Mouse (Mus musculus): ENCODE results near the gene Lbhd1. TPM values are rescaled to one million over a fixed set of nuclear protein-coding genes. Genes with fewer than 3 reads are reported as not detected.

The Lbhd1 gene
- polyA plus RNA-seq, 1 experiment from 2014 or later, result 133 TPM

DNA sequence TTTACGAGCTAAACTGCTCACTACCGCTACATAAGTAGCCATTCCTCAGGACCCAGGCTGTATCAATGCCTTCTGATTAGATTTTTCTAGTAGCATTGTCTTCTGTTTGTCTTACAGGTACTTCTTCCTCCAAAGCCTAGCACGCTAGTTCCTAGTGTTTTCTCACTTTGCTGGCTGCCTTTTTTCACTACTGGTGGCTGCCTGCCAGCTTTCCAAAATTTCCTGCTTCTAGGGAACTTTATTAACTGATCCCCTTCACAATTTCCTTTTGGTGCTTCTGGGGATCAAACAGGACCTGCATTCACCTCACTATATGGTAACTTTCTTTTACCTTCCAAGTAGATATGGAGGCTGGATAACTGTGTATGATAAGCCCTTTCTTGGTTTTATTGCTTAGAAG is 15.5 kb downstream of the Lbhd1 start:
- Histone ChIP-seq H3K4me1 (peaks cover 41% of the 10 kb centered on the region), H3K27ac (replicated peaks) (no peak overlapping the region), H3K36me3 (peaks cover 73% of the 10 kb centered on the region), H3K4me3 (peak overlapping the region; percentile 95), H3K27me3 (ENCODE audit: low read depth, poor library complexity, severe bottlenecking) (no peaks in the 10 kb centered on the region), H3K9me3 (replicated peaks) (no peaks in the 10 kb centered on the region)
- no peak for DNase-seq (ENCODE audit: low spot score)
- WGBS, result 72% methylated on average over 3 of the region's 3 CpGs

DNA sequence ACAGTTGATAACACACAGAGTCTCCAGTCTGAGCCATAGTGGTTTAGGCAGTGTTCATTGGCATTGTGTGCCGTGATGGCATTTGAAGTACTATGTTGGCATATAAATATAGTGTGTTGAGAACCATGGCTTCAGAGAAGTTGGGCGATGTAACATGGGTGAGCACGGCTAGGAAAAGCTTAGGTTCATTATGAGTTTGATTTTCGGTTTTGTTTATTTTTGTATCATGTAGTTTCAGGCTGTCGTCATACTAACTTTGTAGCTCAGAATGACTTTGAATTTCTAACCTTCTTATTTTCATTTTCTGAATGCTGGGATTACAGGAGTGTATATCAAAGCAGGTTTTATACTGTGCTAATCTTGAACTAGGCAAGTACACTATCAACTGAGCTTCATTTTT is 19.9 kb downstream of the Lbhd1 start:
- Histone ChIP-seq H3K27me3 (ENCODE audit: low read depth, poor library complexity, severe bottlenecking) (no peaks in the 10 kb centered on the region), H3K4me3 (no peak overlapping the region), H3K4me1 (peaks cover 15% of the 10 kb centered on the region), H3K36me3 (peaks cover 86% of the 10 kb centered on the region), H3K9me3 (replicated peaks) (no peaks in the 10 kb centered on the region), H3K27ac (replicated peaks) (no peak overlapping the region)
- no peak for DNase-seq (ENCODE audit: low spot score)
- 96% methylated on average over 5 of the region's 5 CpGs for WGBS

DNA sequence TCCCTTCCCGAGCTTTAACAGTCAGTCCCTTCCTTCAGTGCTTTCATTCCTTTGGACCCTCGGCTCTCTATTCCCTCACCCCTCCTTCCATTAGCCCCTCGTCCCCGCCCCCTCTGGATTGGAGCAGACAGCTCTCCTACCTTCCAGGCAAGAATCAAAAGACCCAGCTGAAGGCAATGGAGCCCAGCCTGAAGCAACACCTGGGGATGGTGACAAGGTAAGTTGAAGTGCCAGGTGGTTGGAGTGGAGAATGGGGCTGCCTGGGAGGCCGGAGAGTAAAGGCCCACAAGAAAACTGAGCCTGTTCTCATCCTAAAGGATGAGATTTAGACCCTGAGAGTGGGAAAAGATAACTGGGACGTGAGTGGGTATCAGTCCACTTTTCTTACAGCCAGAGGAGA is 25.0 kb downstream of the Lbhd1 start:
- no peaks in the 10 kb centered on the region for H3K9me3 ChIP-seq (replicated peaks)
- no peak overlapping the region for H3K27ac ChIP-seq (replicated peaks)
- WGBS, result 90% methylated on average over 6 of the region's 6 CpGs
- H3K27me3 ChIP-seq (ENCODE audit: low read depth, poor library complexity, severe bottlenecking), result no peaks in the 10 kb centered on the region
- peaks cover 99% of the 10 kb centered on the region for H3K36me3 ChIP-seq
- DNase-seq (ENCODE audit: low spot score), result no peak
- no peak overlapping the region for H3K4me3 ChIP-seq
- H3K4me1 ChIP-seq, result no peaks in the 10 kb centered on the region

DNA sequence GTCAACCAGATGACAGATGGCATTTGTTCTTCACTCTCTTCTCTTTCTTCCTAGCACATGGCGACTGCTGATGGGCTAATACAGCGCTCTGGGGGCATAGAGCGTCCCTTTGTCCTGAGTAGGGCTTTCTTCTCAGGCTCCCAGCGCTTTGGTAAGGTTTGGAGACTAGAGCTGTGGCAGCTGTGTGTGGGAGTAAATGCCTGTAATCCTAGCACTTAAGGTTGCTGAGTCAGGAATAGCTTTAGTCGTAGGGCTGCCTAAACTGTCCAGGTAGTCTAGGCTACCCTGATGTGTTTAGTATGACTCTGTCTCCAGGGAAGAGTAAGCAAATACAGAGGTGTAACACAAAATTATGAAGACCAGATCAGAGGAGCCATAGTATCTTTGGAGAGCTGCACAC is 28.3 kb downstream of the Lbhd1 start:
- Histone ChIP-seq H3K27ac (replicated peaks) (no peak overlapping the region), H3K4me1 (no peaks in the 10 kb centered on the region), H3K27me3 (ENCODE audit: low read depth, poor library complexity, severe bottlenecking) (no peaks in the 10 kb centered on the region), H3K4me3 (no peak overlapping the region), H3K9me3 (replicated peaks) (no peaks in the 10 kb centered on the region), H3K36me3 (peaks cover 100% of the 10 kb centered on the region)
- 96% methylated on average over 5 of the region's 5 CpGs for WGBS
- no peak for DNase-seq (ENCODE audit: low spot score)

DNA sequence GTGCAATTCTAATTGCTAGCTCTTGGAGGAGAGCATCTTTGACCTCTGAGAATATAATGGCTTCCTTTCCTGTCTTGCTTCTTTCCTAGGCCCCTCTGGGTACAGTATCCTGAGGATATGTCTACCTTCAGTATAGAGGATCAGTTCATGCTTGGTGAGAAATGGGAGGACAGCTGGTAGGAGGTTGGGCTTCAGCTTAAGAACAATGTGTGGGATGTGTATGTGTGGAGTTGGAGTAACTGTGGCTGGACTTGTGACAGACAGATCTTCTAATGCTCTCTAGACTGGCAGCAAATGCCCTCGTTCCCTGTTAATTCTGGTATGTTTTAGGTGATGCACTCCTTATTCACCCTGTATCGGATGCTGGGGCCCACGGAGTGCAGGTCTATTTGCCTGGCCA is 30.7 kb downstream of the Lbhd1 start:
- Histone ChIP-seq H3K4me1 (no peaks in the 10 kb centered on the region), H3K27me3 (ENCODE audit: low read depth, poor library complexity, severe bottlenecking) (no peaks in the 10 kb centered on the region), H3K9me3 (replicated peaks) (no peaks in the 10 kb centered on the region), H3K4me3 (no peak overlapping the region), H3K36me3 (peaks cover 82% of the 10 kb centered on the region), H3K27ac (replicated peaks) (no peak overlapping the region)
- 98% methylated on average over 3 of the region's 3 CpGs for WGBS
- DNase-seq (ENCODE audit: low spot score), result no peak

DNA sequence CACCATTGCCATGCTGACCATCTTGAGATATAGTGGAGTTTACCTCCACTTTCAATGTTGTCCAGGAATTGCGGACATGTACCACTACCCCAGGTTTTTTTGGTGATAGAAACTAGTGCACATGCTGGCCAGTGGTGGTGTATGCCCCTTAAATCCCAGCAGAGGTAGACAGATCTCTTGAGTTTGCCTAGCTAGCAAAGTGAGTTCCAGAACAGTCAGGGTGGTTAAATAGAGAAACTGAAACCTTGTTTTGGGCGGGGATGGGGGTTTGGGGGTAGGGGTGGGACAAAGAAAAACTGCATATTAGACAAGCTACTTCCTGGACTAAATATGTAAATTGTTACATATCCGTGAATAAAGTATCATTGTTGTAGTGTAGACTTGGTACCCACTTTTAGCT is 35.5 kb downstream of the Lbhd1 start:
- H3K36me3 ChIP-seq, result peaks cover 51% of the 10 kb centered on the region

DNA sequence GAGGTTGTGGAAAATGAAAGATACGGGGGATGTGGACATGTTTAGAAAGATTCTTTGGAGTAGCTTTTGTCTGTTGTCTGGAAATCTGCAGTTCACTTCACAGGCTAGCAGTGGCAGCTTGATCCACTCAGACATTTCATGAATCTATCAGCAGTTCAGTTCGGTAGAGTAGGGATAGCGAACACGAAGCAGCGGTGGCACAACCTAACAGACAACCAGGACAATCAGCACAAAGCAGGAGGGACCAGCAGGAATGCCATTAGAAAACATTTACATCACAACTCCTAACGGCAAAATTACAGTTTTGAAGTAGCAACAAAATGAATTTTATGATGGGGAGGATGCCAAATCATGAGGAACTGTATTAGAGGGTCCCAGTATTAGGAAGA is 36.1 kb downstream of the Lbhd1 start:
- peak overlapping the region; percentile 90 for H3K4me3 ChIP-seq
- WGBS, result 70% methylated on average over 6 of the region's 6 CpGs
- no peaks in the 10 kb centered on the region for H3K9me3 ChIP-seq (replicated peaks)
- no peaks in the 10 kb centered on the region for H3K27me3 ChIP-seq (ENCODE audit: low read depth, poor library complexity, severe bottlenecking)
- DNase-seq (ENCODE audit: low spot score), result no peak
- H3K36me3 ChIP-seq, result peaks cover 49% of the 10 kb centered on the region
- H3K27ac ChIP-seq (replicated peaks), result peak overlapping the region; percentile 91
- H3K4me1 ChIP-seq, result peaks cover 18% of the 10 kb centered on the region

More for the DNA sequence above, 35.5 kb downstream of the Lbhd1 start:
- H3K27me3 ChIP-seq (ENCODE audit: low read depth, poor library complexity, severe bottlenecking), result no peaks in the 10 kb centered on the region
- H3K4me3 ChIP-seq, result no peak overlapping the region
- peaks cover 18% of the 10 kb centered on the region for H3K4me1 ChIP-seq
- H3K9me3 ChIP-seq (replicated peaks), result no peaks in the 10 kb centered on the region
- no peak overlapping the region for H3K27ac ChIP-seq (replicated peaks)
- no peak for DNase-seq (ENCODE audit: low spot score)
- WGBS, result 94% methylated on average over 3 of the region's 3 CpGs

DNA sequence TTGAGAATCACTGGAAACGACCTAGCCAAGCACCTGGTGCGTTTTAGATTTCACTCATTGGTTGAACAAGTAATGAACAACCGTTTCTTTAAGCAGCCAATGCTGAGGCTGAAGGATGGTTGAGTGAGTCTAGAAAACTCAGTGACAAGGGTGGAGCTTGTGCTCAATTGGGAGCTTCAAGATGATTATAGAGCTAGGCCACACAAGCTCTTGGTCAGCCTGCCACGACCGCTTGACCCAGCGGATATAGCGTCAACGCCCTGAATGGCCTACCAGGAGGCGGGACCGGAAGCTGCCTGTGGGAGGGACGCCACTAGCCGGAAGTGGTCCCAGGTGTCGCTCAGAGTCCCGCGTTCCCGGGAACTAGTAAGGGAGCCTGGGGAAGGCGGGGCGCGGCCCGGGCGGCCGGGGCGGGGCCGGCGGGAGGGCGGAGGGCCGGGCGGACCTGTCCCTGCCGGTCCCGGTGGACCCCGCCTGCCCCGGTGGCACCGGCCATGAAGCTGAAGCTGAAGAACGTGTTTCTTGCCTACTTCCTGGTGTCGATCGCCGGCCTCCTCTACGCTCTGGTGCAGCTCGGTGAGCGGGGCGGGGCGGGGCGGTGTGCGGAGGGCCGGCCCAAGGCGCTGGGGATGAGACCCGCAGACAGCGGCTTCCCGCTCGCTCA is 36.7 kb downstream of the Lbhd1 start, which contains the start of gene B3gat3:
TSS of gene B3gat3 (plus strand) at position 302 of the 664 bp plus-strand sequence.
- WGBS, result 3% methylated on average over 50 of the region's 50 CpGs
- Histone ChIP-seq H3K27ac (replicated peaks) (peak within 1 kb of the TSS; percentile 91), H3K27me3 (ENCODE audit: low read depth, poor library complexity, severe bottlenecking) (no peaks in the 10 kb centered on the region), H3K4me1 (peaks cover 18% of the 10 kb centered on the region), H3K36me3 (peaks cover 45% of the 10 kb centered on the region), H3K4me3 (peak within 1 kb of the TSS; percentile 90), H3K9me3 (replicated peaks) (no peaks in the 10 kb centered on the region)
- peak; percentile 97 for DNase-seq (ENCODE audit: low spot score)

DNA sequence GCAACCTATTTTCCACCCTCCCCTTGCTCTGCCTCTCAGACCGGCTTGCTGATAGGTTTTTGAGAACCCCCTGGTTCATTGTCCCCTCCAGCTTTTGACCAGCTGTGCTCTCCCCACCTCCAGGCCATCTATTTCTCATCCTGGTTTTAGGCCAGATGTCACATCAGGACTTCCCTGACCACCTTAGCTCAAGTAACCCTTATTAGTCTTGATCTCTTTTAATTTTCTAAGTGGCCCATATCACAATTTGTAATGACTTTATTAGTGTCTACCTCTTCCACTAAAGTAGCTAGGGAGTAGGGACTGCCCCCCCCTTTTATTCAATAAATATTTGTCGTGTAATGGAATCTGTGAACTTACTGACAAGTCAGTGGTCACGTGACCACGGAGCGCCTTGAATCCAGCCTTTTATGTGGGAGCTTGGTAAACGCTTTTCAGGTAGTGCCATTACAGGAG is 37.3 kb downstream of the Lbhd1 start:
- H3K27ac ChIP-seq (replicated peaks), result peak overlapping the region; percentile 91
- H3K4me1 ChIP-seq, result peaks cover 18% of the 10 kb centered on the region
- no peaks in the 10 kb centered on the region for H3K9me3 ChIP-seq (replicated peaks)
- H3K4me3 ChIP-seq, result peak overlapping the region; percentile 90
- H3K27me3 ChIP-seq (ENCODE audit: low read depth, poor library complexity, severe bottlenecking), result no peaks in the 10 kb centered on the region
- no peak for DNase-seq (ENCODE audit: low spot score)
- H3K36me3 ChIP-seq, result peaks cover 45% of the 10 kb centered on the region
- 5% methylated on average over 6 of the region's 6 CpGs for WGBS

DNA sequence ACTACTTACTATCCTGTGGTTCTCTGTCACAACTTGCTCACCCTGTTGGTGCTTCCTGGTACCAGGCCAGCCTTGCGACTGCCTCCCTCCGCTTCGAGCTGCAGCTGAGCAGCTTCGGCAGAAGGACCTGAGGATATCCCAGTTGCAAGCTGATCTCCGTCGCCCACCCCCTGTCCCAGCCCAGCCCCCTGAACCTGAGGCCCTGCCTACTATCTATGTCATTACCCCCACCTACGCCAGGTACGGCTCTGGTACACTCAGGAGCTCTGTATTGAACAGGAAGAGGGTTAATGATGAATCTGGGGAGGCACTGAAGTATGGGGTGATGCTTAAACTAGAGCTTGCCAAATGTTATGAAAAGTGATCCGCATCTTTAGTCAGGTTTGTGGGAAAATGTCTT is 38.2 kb downstream of the Lbhd1 start:
- 80% methylated on average over 9 of the region's 9 CpGs for WGBS
- H3K4me3 ChIP-seq, result peak overlapping the region; percentile 90; the same call in 1 of the 2 replicates

DNA sequence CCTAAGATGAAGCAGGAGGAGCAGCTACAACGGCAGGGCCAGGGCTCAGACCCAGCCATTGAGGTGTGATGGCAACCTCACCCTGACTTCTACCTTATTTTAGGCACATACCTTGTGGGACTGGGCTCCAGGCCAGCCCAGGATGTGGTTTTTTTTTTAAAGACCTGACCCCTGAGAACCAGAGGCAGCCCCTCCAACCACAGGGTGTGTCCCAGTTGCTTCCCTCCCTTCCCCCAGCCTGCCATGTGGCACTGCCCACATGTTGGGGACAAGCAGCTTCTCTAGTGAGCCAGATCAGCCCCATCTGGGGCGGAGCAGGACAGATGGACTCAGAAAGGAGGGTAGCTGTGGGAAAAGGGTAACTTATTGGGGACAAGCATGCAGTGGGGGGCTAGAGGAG is 43.2 kb downstream of the Lbhd1 start:
- peaks cover 28% of the 10 kb centered on the region for H3K4me1 ChIP-seq
- no peaks in the 10 kb centered on the region for H3K27me3 ChIP-seq (ENCODE audit: low read depth, poor library complexity, severe bottlenecking)
- no peak overlapping the region for H3K27ac ChIP-seq (replicated peaks)
- DNase-seq (ENCODE audit: low spot score), result no peak
- H3K9me3 ChIP-seq (replicated peaks), result no peaks in the 10 kb centered on the region
- no peak overlapping the region for H3K4me3 ChIP-seq
- peaks cover 60% of the 10 kb centered on the region for H3K36me3 ChIP-seq
- 84% methylated on average over 2 of the region's 2 CpGs for WGBS

More for the DNA sequence above, 38.2 kb downstream of the Lbhd1 start:
- DNase-seq (ENCODE audit: low spot score), result no peak
- no peak overlapping the region for H3K27ac ChIP-seq (replicated peaks)
- no peaks in the 10 kb centered on the region for H3K27me3 ChIP-seq (ENCODE audit: low read depth, poor library complexity, severe bottlenecking)
- peaks cover 18% of the 10 kb centered on the region for H3K4me1 ChIP-seq
- H3K36me3 ChIP-seq, result peaks cover 45% of the 10 kb centered on the region
- no peaks in the 10 kb centered on the region for H3K9me3 ChIP-seq (replicated peaks)

DNA sequence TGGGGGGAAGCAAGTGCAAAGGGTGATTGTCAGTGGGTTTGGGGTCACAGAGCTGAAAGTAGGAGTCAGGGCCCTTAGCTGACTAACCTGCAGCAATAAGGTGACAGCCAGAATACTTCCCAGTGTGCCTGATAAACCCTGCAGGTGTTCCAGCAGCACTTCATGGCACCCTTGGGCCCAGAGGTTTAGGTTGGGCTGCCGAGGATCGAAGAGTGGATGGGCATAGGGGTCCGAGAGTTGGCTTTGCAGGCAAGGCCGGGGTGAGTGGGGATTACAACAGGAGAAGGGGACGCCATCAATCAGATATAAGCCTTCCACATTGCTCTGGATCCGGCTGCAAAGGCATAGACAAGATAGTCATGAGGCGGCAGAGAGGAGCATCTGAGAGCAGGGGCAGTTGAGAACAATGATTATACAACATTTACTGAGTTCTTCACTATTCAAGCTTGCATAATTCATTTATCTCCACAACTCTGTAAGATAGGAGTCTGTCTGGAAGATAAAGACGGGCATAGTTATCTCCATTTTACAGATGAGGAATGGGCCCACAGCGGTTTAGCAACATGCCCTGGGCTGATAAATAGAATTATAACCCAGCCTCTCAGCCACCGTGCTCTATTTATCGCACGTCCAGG is 44.5 kb downstream of the Lbhd1 start:
- no peak for DNase-seq (ENCODE audit: low spot score)
- 92% methylated on average over 12 of the region's 12 CpGs for WGBS
- H3K4me1 ChIP-seq, result peaks cover 27% of the 10 kb centered on the region
- H3K27ac ChIP-seq (replicated peaks), result no peak overlapping the region
- no peaks in the 10 kb centered on the region for H3K27me3 ChIP-seq (ENCODE audit: low read depth, poor library complexity, severe bottlenecking)
- no peak overlapping the region for H3K4me3 ChIP-seq
- H3K36me3 ChIP-seq, result peaks cover 57% of the 10 kb centered on the region
- no peaks in the 10 kb centered on the region for H3K9me3 ChIP-seq (replicated peaks)

DNA sequence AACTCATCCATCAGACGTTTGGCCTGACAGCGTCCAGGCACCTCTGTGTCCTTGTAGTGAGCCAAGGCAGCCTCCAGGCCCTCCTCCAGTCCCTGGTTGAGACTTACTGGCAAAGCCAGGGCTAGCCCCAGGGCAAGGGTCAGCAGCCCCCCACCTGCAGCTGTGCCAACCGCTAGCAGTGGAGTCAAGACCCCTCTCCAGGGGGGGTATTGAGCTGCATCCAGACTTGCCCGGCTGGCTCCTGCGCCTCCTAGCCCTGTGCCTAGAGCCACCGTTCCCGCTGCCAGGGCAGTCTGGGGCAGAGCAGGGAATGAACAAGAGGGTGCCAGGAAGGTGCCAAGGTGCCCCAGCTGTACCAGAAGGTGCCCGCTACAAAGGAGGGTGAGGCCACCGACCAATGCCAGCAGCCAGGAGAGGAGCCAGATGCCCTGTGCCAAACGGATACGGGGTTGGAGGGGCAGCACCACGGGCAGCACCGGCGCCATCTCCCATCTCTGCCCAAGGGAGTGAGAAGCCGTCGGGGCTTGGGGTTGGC is 45.2 kb downstream of the Lbhd1 start:
- H3K4me3 ChIP-seq, result peak overlapping the region; percentile 83
- WGBS, result 16% methylated on average over 16 of the region's 16 CpGs
- peaks cover 57% of the 10 kb centered on the region for H3K36me3 ChIP-seq
- H3K27me3 ChIP-seq (ENCODE audit: low read depth, poor library complexity, severe bottlenecking), result no peaks in the 10 kb centered on the region
- no peak for DNase-seq (ENCODE audit: low spot score)
- H3K27ac ChIP-seq (replicated peaks), result peak overlapping the region; percentile 90
- H3K4me1 ChIP-seq, result peaks cover 27% of the 10 kb centered on the region
- H3K9me3 ChIP-seq (replicated peaks), result no peaks in the 10 kb centered on the region
